Mouse (Mus musculus) cerebral cortex, adult 2 months (tissue): ENCODE results near the gene Gm20388.

ENCODE experiments used
- WGBS: fragments of 180-500 bp; shearing (Covaris S2); methylation state at CpG from one replicate; pipeline ENCODE4 v1.1.7; 2018; 5-methylcytosine and 5-hydroxymethylcytosine counted together

The Gm20388 gene

GRCm38 (mm10) chr8:120631441-120632375 lies 721.1 kb downstream of the Gm20388 start:
- 80% methylated on average over 21 of the region's 21 CpGs for WGBS

DNA sequence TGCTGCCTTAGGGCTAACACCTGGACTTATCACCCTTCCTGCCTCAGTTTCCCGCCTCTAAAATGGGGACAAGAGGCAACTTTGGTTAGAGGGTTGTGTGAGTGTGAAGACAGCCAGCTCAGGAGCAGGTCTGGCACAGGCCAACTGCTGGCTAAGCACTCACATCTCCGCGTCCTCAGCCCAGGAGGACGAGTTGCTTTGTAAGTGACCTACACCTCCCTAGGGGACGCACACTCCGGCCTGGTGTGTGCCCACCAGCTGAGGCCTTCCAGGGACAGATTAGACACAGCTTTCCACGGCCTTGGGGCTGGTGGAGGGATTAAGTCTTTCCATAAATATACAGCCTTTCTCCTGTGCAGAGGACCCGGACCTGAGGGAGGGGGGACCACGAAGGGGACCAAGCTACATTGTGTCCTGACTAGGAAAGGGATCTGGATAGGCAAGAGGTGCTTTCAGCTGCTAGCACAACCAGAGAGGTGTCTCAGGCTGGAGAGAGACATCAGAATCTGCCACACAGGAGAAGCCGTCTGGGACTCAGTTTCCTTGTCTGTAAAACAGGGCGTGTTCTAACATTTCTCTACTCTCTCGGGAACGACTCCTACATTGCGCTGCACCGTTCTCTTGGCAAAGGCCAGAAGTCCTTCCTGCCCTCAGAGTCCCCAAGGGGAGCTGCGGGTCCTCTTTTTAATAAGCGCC lies 722.5 kb downstream of the Gm20388 start:
- 53% methylated on average over 17 of the region's 17 CpGs for WGBS

DNA sequence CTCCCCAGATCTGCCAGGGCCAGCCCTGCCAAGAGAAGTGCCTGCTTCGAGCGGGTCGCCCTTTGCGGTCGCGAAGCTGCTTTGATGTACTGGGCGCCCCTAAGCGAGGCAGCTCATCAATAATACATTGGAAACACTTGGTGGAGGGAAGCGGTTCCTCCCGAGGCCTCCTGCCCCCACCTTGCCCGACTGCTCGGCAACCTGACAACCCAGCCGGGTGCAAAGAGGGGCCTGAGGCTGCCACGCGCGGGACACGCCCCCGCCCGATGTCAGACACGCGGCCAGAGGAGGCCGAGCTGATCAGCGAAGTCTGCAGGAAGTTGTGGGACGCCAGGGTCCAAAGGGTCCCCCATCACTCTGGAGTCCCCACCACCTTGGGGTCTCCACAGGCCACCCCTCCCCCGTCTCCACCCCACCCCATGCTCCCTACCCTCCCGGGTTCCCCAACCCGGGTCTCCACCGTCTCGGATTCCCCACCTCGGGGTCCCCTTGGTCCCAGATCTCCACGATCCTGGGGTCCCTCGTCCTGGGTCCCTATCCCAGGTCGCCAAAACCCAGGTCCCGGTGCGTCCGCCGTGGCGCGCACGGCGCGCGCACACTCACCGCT lies 723.1 kb downstream of the Gm20388 start:
- WGBS, result 2% methylated on average over 44 of the region's 44 CpGs

GRCm38 (mm10) chr8:120634329-120634839 lies 723.7 kb downstream of the Gm20388 start:
- 1% methylated on average over 42 of the region's 42 CpGs for WGBS

GRCm38 (mm10) chr8:120641245-120641644 lies 730.6 kb downstream of the Gm20388 start:
- 56% methylated on average over 8 of the region's 8 CpGs for WGBS

- 87% methylated on average over 10 of the region's 10 CpGs for WGBS
Measured at GRCm38 (mm10) chr8:120642031-120642662, 731.5 kb downstream of the Gm20388 start.

DNA sequence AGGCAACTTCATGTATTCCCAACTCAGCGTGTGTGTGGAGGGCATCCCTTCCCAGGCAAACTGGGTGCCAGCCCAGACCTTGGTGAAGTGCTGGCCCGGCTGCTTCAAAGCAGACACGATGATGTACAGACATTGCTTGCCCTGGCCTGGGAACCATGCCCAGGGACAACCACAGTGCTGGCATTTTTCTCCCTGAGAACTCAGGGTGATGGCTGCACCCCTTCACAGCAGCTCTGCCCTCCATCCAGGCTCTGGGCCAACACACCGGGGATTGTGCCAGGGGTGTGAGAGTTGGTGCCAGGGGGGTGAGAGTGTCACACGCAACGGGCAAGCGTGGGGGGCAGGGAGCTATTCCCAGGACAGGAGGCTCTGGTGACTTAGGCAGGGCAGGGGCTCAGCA lies 734.0 kb downstream of the Gm20388 start:
- WGBS, result 40% methylated on average over 7 of the region's 7 CpGs

DNA sequence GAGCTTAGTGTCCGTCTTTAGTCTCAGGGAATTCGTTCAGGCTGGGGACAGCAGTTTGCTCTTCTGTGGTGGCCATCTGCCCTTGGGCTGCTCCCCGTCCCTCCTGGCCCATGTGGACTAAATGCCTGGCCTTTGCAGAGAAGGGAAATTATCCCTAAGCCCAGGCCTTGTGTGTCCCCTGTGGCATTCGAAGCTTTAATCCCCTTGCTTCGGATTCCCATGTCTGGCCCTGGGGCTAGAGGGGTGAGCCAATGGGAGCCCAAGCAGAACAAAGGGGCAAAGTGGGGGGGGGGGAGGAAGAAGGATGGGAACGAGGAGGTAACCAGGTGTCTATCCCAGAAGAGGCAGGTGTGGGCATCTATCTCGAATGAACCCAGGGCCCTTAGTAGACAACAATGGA lies 736.9 kb downstream of the Gm20388 start, which contains the start of gene 1190005I06Rik:
TSS of gene 1190005I06Rik (minus strand) at position 101 of the 400 bp plus-strand sequence.
- WGBS, result 76% methylated on average over 7 of the region's 7 CpGs

DNA sequence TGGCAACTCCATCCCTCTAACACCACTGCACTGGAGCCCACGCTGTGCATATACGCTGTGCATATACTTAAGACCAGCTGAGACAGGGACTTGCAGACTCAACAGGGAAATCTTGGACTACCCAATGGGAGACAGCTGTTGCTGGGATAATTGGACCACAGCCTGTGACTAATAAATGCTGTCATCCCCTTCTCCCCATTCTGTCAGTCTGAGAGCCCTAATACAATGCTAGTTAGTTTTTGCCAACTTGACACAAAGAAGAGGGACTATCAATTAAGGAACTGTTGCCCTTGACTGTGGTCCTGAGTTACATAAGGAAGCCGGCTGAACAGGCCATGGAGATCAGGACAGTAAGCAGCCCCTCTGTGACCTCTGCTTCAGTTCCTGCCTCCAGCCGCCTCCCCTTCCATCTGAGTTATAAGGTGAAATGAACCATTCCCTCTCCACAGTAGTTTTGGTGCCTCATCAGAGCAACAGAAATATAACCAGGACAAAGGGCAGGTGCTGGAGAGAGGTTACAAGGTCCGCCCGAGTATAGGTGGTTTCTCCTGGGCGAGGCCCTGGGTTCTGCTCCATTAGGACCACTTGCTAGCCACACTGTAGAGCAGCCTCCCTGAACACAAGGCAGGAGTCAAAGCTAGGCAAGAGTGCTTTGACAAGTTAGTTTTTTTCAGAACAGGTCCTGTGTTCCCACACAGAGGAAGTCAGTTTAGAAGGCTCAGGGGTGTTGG lies 745.8 kb downstream of the Gm20388 start:
- 83% methylated on average over 7 of the region's 7 CpGs for WGBS

DNA sequence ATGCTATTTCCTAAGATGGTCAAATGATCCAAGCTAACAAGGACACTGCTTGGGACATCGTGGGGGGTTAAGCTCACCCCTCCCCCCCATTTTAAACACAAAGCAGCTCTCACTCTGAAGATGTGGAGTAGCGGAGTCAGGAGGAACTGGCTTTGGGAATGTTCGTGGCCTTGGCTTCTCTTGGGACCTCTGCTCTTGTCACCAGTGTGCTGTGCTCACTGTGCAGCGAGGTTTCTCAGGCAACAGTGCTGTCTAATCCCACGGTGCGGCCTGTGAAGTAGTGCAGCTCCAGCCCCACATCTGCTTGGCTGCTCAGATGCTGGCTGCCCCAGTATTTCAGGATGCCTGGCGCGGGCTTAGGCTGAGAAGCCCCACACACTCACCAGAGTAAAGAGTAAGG lies 746.8 kb downstream of the Gm20388 start:
- 71% methylated on average over 8 of the region's 8 CpGs for WGBS

GRCm38 (mm10) chr8:120664566-120664965 lies 753.9 kb downstream of the Gm20388 start:
- WGBS, result 64% methylated on average over 6 of the region's 6 CpGs

- 57% methylated on average over 3 of the region's 3 CpGs for WGBS
Measured at GRCm38 (mm10) chr8:120665726-120666455, 755.2 kb downstream of the Gm20388 start.

DNA sequence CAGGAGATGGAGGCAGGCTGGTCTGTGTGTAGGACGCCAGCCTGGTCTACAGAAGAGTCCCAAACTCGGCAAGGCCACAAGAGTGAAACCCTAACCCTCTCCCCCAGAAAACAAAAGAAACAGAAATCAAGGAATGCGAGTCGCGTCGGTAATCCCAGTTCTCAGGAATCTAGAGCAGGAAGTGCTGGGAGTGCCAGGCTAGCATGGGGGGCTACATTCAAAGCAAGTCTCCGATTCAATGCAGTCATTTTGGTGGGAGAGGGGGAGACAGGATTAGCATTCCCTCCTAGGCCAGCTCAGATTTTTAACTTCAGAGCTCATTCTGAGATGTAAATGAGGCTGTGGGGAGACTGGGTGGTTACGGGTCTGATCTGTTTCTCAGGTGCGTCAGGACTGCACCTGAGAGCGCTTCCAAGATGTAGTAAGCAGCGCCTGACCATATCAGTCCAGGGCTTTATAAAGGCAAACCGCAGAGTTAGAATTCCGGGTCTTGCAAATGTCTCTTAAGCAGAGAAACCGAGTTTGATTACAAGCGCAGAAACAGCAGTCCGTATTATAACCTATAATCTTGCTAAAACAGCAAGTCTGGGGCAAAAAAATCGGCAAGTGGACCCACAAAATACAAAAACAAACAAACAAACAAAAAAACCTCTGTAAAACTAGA lies 756.3 kb downstream of the Gm20388 start:
- 6% methylated on average over 17 of the region's 17 CpGs for WGBS

DNA sequence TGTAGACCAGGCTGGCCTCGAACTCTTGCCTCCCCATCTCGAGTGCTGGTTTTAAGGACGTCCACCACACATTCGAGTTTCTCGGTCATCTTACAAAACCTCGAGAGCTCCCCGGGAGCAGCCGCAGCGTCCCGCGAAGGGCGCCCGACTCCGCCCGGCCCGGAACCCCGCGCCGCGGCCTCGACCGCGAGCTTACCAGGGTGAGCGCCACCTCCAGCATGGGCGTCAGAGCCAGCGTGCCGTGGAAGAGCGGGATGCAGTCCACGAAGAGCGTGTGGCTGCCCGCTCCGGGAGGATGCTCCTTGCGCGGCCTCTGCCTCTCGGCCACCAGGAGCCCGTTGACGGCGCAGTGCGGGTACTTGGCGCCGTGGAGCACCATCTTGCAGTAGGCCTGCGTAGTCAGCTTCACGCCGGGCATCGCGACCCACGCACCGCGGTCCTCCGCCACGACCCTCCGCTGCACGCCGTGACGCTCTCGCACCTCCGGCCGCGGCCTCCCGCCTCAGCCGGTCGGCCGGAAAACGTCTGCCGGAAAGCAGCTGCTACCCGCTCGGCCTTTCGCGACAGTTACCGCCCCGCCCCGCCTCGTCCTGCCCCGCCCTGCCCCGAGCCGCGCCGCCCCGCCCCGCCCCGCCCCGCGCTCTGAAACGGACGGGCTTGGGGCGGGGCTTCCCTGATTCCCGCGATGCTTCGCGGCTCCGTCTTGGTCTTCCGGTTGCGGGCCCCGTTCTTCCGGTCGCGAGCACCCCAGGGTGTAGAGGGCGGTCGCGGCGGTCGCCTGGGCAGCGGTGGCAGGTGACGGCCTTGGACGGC lies 757.1 kb downstream of the Gm20388 start, which contains the start of the genes Gm27021 and Cox4i1:
TSS of gene Gm27021 (minus strand) at position 519 of the 813 bp plus-strand sequence.
TSS of gene Cox4i1 (plus strand) at position 662 of the 813 bp plus-strand sequence.
- WGBS, result 1% methylated on average over 105 of the region's 105 CpGs

GRCm38 (mm10) chr8:120668374-120668905 lies 757.8 kb downstream of the Gm20388 start, which contains the start of gene Emc8:
Gene Emc8 (minus strand): TSS chr8:120668573.
- under 1% methylated on average over 51 of the region's 51 CpGs for WGBS

DNA sequence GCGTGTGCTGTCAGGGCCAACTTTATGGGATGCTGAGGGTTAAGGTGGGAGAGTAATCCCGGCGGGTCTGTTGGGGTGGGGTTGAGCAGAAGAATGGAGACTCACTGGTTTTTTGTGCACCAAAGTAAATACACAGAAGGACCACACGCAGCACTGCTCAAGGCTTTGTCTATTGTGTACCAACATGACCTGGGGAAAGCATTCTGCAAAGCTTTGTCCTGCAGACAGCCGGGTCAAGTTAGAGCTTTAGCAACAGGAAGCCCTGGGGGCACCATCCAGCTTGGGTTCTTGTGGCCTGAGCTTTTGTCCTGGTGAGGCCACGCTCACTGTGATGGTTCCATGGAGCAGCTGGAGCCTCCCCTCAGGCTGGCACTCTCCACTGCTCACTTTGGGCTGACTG lies 761.1 kb downstream of the Gm20388 start:
- 49% methylated on average over 6 of the region's 6 CpGs for WGBS

- 83% methylated on average over 16 of the region's 16 CpGs for WGBS
Measured at GRCm38 (mm10) chr8:120672626-120673229, 762.1 kb downstream of the Gm20388 start.

GRCm38 (mm10) chr8:120673298-120673697 lies 762.7 kb downstream of the Gm20388 start:
- 57% methylated on average over 7 of the region's 7 CpGs for WGBS
